Mouse (Mus musculus) E14TG2a.4 (cell line): ENCODE measurements around the gene Fat3.

Experiments
- CTCF ChIP-seq: conservative IDR thresholded peaks from 2 replicates; pipeline ENCODE4 v1.5.1; 2014; ENCODE audit warnings: low read length
- NANOG ChIP-seq: IDR thresholded peaks from 2 replicates; pipeline ENCODE4 v1.6.1; 2014; ENCODE audit warnings: borderline replicate concordance, low read length, mixed read lengths
- POU5F1 ChIP-seq: IDR thresholded peaks from 2 replicates; pipeline ENCODE4 v1.6.1; 2014; ENCODE audit warnings: low read length, borderline replicate concordance

DNA sequence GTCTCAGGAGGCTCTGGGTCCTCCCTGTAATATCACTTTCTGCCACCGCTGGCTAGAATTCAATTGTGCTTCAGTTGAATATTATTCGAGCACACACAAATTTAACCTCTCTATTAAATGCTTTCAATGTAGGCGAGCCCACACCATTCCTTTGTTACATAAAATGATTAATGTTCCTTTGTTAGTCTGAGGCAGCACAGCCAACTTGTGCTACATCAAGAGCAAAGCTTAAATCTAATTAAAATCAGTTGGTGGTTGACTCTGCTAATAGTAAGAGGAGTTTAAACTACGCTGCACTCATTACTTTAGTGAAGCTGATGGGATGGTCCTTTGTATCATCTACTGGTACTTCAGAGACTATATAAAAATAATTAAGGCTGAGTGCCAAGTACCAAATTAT is 506.9 kb downstream of the Fat3 start:
- TF ChIP-seq CTCF (no peak), NANOG (no peak), POU5F1 (no peak)
